Mouse (Mus musculus) hindbrain, embryonic 11.5 days (tissue): ENCODE results near the gene Samd13. TPM values are rescaled to one million over a fixed set of nuclear protein-coding genes. Genes with fewer than 3 reads are reported as not detected.
A peak's percentile ranks its signal among the peaks of the same experiment; 100 is the strongest.

ENCODE experiments used
- ATAC-seq: fragments of 200-750 bp; cut with Nextera tagmentation; 2 replicates; pipeline ENCODE4 v1.8.0; 2017; ENCODE audit warnings: mild to moderate bottlenecking, moderate TSS enrichment, moderate library complexity; ENCODE audit not compliant: low FRiP score
- DNase-seq: peaks from one replicate; pipeline ENCODE4 v3.0.0-alpha.2; 2015; ENCODE audit warnings: low spot score
- H3K27ac ChIP-seq: fragments of 300-500 bp; sonication (generic); 2 replicates; pipeline ENCODE4 v1.5.1; 2014; ENCODE audit warnings: mild to moderate bottlenecking, low read depth, low read length
- H3K27me3 ChIP-seq: fragments of 300-500 bp; sonication (generic); 2 replicates; pipeline ENCODE4 v1.6.1; 2014; ENCODE audit warnings: mild to moderate bottlenecking, low read length, moderate library complexity, mixed read lengths; ENCODE audit not compliant: control insufficient read depth, insufficient read depth
- H3K36me3 ChIP-seq: fragments of 300-500 bp; sonication (generic); 2 replicates; pipeline ENCODE4 v1.6.1; 2014; ENCODE audit warnings: mild to moderate bottlenecking, low read length, moderate library complexity, mixed read lengths; ENCODE audit not compliant: control insufficient read depth, insufficient read depth
- H3K4me1 ChIP-seq: fragments of 300-500 bp; sonication (generic); replicated peaks from 2 replicates; pipeline ENCODE4 v1.6.1; 2014; ENCODE audit warnings: low read length, mixed read lengths; ENCODE audit not compliant: control insufficient read depth, insufficient read depth
- H3K4me2 ChIP-seq: fragments of 300-500 bp; sonication (generic); replicated peaks from 2 replicates; pipeline ENCODE4 v1.6.1; 2014; ENCODE audit warnings: mild to moderate bottlenecking, low read depth, low read length
- H3K4me3 ChIP-seq: fragments of 300-500 bp; sonication (generic); 2 replicates; pipeline ENCODE4 v1.5.1; 2014; ENCODE audit warnings: low read depth, low read length
- H3K9ac ChIP-seq: fragments of 300-500 bp; sonication (generic); 2 replicates; pipeline ENCODE4 v1.6.1; 2014; ENCODE audit warnings: low read depth, low read length
- H3K9me3 ChIP-seq: fragments of 300-500 bp; sonication (generic); 2 replicates; pipeline ENCODE4 v1.6.1; 2016; ENCODE audit warnings: low read length; ENCODE audit not compliant: control insufficient read depth
- WGBS: fragments of 180-500 bp; shearing (Covaris S2); extraction: QIAGEN DNeasy Blood & Tissue Kit; methylation state at CpG from one replicate; pipeline ENCODE4 v1.1.7; 2014; 5-methylcytosine and 5-hydroxymethylcytosine counted together
- polyA plus RNA-seq: library from polyadenylated mRNA; unstranded; fragments of >200 nt; fragmentation: Nextera tagmentation; extraction: Ambion mirVana; gene quantifications from 2 replicates; pipeline ENCODE4 v1.2.1, GENCODE M21; 2014

Gene Samd13
- polyA plus RNA-seq, 1 experiment from 2014 or later = 0.56 TPM

- no peak overlapping the region for H3K4me2 ChIP-seq
- WGBS = 80% methylated on average over 5 of the region's 5 CpGs
- no peak overlapping the region for H3K27ac ChIP-seq
- DNase-seq (no peak), ATAC-seq (no peak)
- no peaks in the 10 kb centered on the region for H3K36me3 ChIP-seq
- H3K9me3 ChIP-seq = no peaks in the 10 kb centered on the region
- H3K27me3 ChIP-seq = no peaks in the 10 kb centered on the region
- H3K4me3 ChIP-seq = no peak overlapping the region
- H3K9ac ChIP-seq = no peak overlapping the region
- no peaks in the 10 kb centered on the region for H3K4me1 ChIP-seq
Measured at GRCm38 (mm10) chr3:146616533-146617283, 68.7 kb downstream of the Samd13 start.

- H3K36me3 ChIP-seq = no peaks in the 10 kb centered on the region
- no peak within 1 kb of the TSS for H3K27ac ChIP-seq
- no peak for DNase-seq
- H3K27me3 ChIP-seq = no peaks in the 10 kb centered on the region
- WGBS = 98% methylated on average over 4 of the region's 4 CpGs
- H3K9ac ChIP-seq = no peak within 1 kb of the TSS
- H3K9me3 ChIP-seq = no peaks in the 10 kb centered on the region
- no peak within 1 kb of the TSS for H3K4me2 ChIP-seq
- H3K4me3 ChIP-seq = no peak within 1 kb of the TSS
- no peaks in the 10 kb centered on the region for H3K4me1 ChIP-seq
- no peak for ATAC-seq
Measured at GRCm38 (mm10) chr3:146615496-146615895, 69.9 kb downstream of the Samd13 start, which contains the start of gene Dnase2b. Gene Dnase2b (minus strand): TSS chr3:146615596.

- Histone ChIP-seq H3K4me2 (no peak overlapping the region), H3K27ac (no peak overlapping the region), H3K27me3 (no peaks in the 10 kb centered on the region), H3K9me3 (no peaks in the 10 kb centered on the region), H3K36me3 (no peaks in the 10 kb centered on the region), H3K4me3 (no peak overlapping the region), H3K9ac (no peak overlapping the region), H3K4me1 (no peaks in the 10 kb centered on the region)
- no peak for DNase-seq
- ATAC-seq = no peak
- 97% methylated on average over 4 of the region's 4 CpGs for WGBS
Measured at GRCm38 (mm10) chr3:146611821-146612220, 73.6 kb downstream of the Samd13 start.

- H3K9ac ChIP-seq = no peak overlapping the region
- H3K36me3 ChIP-seq = no peaks in the 10 kb centered on the region
- ATAC-seq (no peak), DNase-seq (no peak)
- no peak overlapping the region for H3K4me2 ChIP-seq
- WGBS = 79% methylated on average over 4 of the region's 4 CpGs
- H3K27me3 ChIP-seq = no peaks in the 10 kb centered on the region
- H3K4me1 ChIP-seq = no peaks in the 10 kb centered on the region
- no peak overlapping the region for H3K27ac ChIP-seq
- no peaks in the 10 kb centered on the region for H3K9me3 ChIP-seq
- H3K4me3 ChIP-seq = no peak overlapping the region
Measured at GRCm38 (mm10) chr3:146611261-146611660, 74.1 kb downstream of the Samd13 start.

- no peak overlapping the region for H3K27ac ChIP-seq
- ATAC-seq = no peak
- no peak for DNase-seq
- H3K9ac ChIP-seq = no peak overlapping the region
- WGBS = 86% methylated on average over 10 of the region's 10 CpGs
- no peaks in the 10 kb centered on the region for H3K9me3 ChIP-seq
- no peak overlapping the region for H3K4me2 ChIP-seq
- no peak overlapping the region for H3K4me3 ChIP-seq
- H3K36me3 ChIP-seq = no peaks in the 10 kb centered on the region
- no peaks in the 10 kb centered on the region for H3K27me3 ChIP-seq
- no peaks in the 10 kb centered on the region for H3K4me1 ChIP-seq
Measured at GRCm38 (mm10) chr3:146610322-146610721, 75.1 kb downstream of the Samd13 start.

- Histone ChIP-seq H3K4me2 (no peak overlapping the region), H3K27ac (no peak overlapping the region), H3K9ac (no peak overlapping the region), H3K4me3 (no peak overlapping the region), H3K36me3 (no peaks in the 10 kb centered on the region), H3K9me3 (no peaks in the 10 kb centered on the region), H3K27me3 (no peaks in the 10 kb centered on the region), H3K4me1 (no peaks in the 10 kb centered on the region)
- peak; percentile 7 for DNase-seq
- 32% methylated on average over 1 of the region's 1 CpGs for whole genome bisulfite sequencing
- no peak for ATAC-seq
Measured at GRCm38 (mm10) chr3:146607368-146607767, 78.0 kb downstream of the Samd13 start.

- 85% methylated on average over 9 of the region's 9 CpGs for WGBS
- Histone ChIP-seq H3K4me1 (no peaks in the 10 kb centered on the region), H3K9me3 (no peaks in the 10 kb centered on the region)
Measured at GRCm38 (mm10) chr3:146604647-146605046, 80.7 kb downstream of the Samd13 start.

GRCm38 (mm10) chr3:146602531-146602930 is 82.9 kb downstream of the Samd13 start:
- Histone ChIP-seq H3K4me2 (no peak overlapping the region), H3K9ac (no peak overlapping the region), H3K27ac (no peak overlapping the region), H3K4me1 (no peaks in the 10 kb centered on the region), H3K36me3 (no peaks in the 10 kb centered on the region), H3K27me3 (no peaks in the 10 kb centered on the region), H3K4me3 (no peak overlapping the region), H3K9me3 (no peaks in the 10 kb centered on the region)
- WGBS = 92% methylated on average over 3 of the region's 3 CpGs
- ATAC-seq = no peak
- DNase-seq = no peak

More at GRCm38 (mm10) chr3:146604647-146605046, 80.7 kb downstream of the Samd13 start:
- H3K4me3 ChIP-seq = no peak overlapping the region
- ATAC-seq (no peak), DNase-seq (no peak)
- H3K36me3 ChIP-seq = no peaks in the 10 kb centered on the region
- H3K27ac ChIP-seq = no peak overlapping the region
- H3K27me3 ChIP-seq = no peaks in the 10 kb centered on the region
- H3K4me2 ChIP-seq = no peak overlapping the region
- no peak overlapping the region for H3K9ac ChIP-seq

GRCm38 (mm10) chr3:146601205-146601604 is 84.2 kb downstream of the Samd13 start:
- H3K27me3 ChIP-seq = no peaks in the 10 kb centered on the region
- ATAC-seq (no peak), DNase-seq (no peak)
- no peaks in the 10 kb centered on the region for H3K4me1 ChIP-seq
- H3K9ac ChIP-seq = no peak overlapping the region
- no peak overlapping the region for H3K4me2 ChIP-seq
- H3K27ac ChIP-seq = no peak overlapping the region
- no peaks in the 10 kb centered on the region for H3K36me3 ChIP-seq
- no peaks in the 10 kb centered on the region for H3K9me3 ChIP-seq
- 87% methylated on average over 2 of the region's 2 CpGs for WGBS
- H3K4me3 ChIP-seq = no peak overlapping the region
